Mouse (Mus musculus) liver, embryonic 15.5 days (tissue): ENCODE data around the gene Nolc1. TPM values are rescaled to one million over a fixed set of nuclear protein-coding genes. Genes with fewer than 3 reads are reported as not detected.

Experiments
- ATAC-seq: fragments of 200-750 bp; cut with Nextera tagmentation; 2 replicates; pipeline ENCODE4 v1.8.0; 2017; ENCODE audit warnings: moderate number of reproducible peaks, mild to moderate bottlenecking, moderate library complexity; ENCODE audit not compliant: insufficient read depth
- H3K27ac ChIP-seq: fragments of 300-500 bp; sonication (generic); replicated peaks from 2 replicates; pipeline ENCODE4 v1.5.1; 2015; ENCODE audit warnings: mild to moderate bottlenecking, inconsistent platforms
- H3K27me3 ChIP-seq: fragments of 300-500 bp; sonication (generic); 2 replicates; pipeline ENCODE4 v1.6.1; 2015; ENCODE audit warnings: mild to moderate bottlenecking, inconsistent platforms
- H3K36me3 ChIP-seq: fragments of 300-500 bp; sonication (generic); replicated peaks from 2 replicates; pipeline ENCODE4 v1.6.1; 2015; ENCODE audit warnings: moderate library complexity, mild to moderate bottlenecking, inconsistent platforms
- H3K4me1 ChIP-seq: fragments of 300-500 bp; sonication (generic); replicated peaks from 2 replicates; pipeline ENCODE4 v1.6.1; 2015; ENCODE audit warnings: inconsistent platforms
- H3K4me2 ChIP-seq: fragments of 300-500 bp; sonication (generic); 2 replicates; pipeline ENCODE4 v1.6.1; 2015; ENCODE audit warnings: moderate library complexity, mild to moderate bottlenecking, inconsistent platforms
- H3K4me3 ChIP-seq: fragments of 300-500 bp; sonication (generic); replicated peaks from 2 replicates; pipeline ENCODE4 v1.5.1; 2015; ENCODE audit warnings: mild to moderate bottlenecking, inconsistent platforms
- H3K9ac ChIP-seq: fragments of 300-500 bp; sonication (generic); 2 replicates; pipeline ENCODE4 v1.6.1; 2015; ENCODE audit warnings: moderate library complexity, mild to moderate bottlenecking, inconsistent platforms
- H3K9me3 ChIP-seq: fragments of 300-500 bp; sonication (generic); replicated peaks from 2 replicates; pipeline ENCODE4 v1.6.1; 2016; ENCODE audit warnings: inconsistent platforms
- WGBS: fragments of 180-500 bp; shearing (Covaris S2); methylation state at CpG from one replicate; pipeline ENCODE4 v1.1.7; 2015; ENCODE audit warnings: mixed read lengths; ENCODE audit not compliant: insufficient replicate concordance; 5-methylcytosine and 5-hydroxymethylcytosine counted together
- polyA plus RNA-seq: library from polyadenylated mRNA; unstranded; fragments of >200 nt; fragmentation: Nextera tagmentation; extraction: Ambion mirVana; gene quantifications from 2 replicates; pipeline ENCODE4 v1.2.1, GENCODE M21; 2015

The Nolc1 gene
- polyA plus RNA-seq, 1 experiment from 2014 or later = 48.8 TPM

GRCm38 (mm10) chr19:46094144-46094543 is 18.5 kb downstream of the Nolc1 start:
- no peak overlapping the region for H3K27ac ChIP-seq
- no peaks in the 10 kb centered on the region for H3K36me3 ChIP-seq
- 0 out of 2 replicates have a peak, but pooled peaks cover 4% of the 10 kb centered on the region for H3K27me3 ChIP-seq
- 86% methylated on average over 2 of the region's 2 CpGs for WGBS
- H3K9ac ChIP-seq = no peak overlapping the region
- H3K9me3 ChIP-seq = no peaks in the 10 kb centered on the region
- no peak overlapping the region for H3K4me2 ChIP-seq
- no peak for ATAC-seq
- H3K4me3 ChIP-seq = no peak overlapping the region
- H3K4me1 ChIP-seq = no peaks in the 10 kb centered on the region

- H3K9me3 ChIP-seq = no peaks in the 10 kb centered on the region
- 66% methylated on average over 4 of the region's 4 CpGs for WGBS
- no peaks in the 10 kb centered on the region for H3K36me3 ChIP-seq
- no peak for ATAC-seq
- H3K4me1 ChIP-seq = no peaks in the 10 kb centered on the region
- no peak overlapping the region for H3K9ac ChIP-seq
- H3K27ac ChIP-seq = no peak overlapping the region
- H3K4me2 ChIP-seq = no peak overlapping the region
- H3K4me3 ChIP-seq = no peak overlapping the region
- H3K27me3 ChIP-seq = 0 out of 2 replicates have a peak, but pooled peaks cover 4% of the 10 kb centered on the region
Measured at GRCm38 (mm10) chr19:46095291-46095690, 19.6 kb downstream of the Nolc1 start.

DNA sequence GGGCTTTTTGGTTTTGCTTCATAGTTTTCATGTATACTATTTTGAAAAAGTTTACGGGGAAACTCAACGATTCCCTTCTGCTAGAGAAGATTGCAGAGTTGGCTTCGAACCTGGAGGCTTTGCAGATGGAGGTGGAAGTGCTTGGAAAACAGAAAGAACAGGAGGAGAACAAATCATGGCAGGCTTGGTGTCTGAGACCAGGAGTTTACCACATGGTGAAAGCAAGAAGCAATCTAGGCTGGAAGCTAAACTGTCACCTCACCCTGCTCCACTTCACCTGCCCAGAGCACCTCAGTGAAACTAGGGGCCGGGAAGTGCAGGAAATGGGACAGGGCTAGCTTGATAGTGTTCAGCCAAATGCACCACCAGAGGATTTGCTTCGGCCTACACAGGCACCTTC is 20.7 kb downstream of the Nolc1 start:
- Histone ChIP-seq H3K4me2 (no peak overlapping the region), H3K9ac (no peak overlapping the region), H3K36me3 (no peaks in the 10 kb centered on the region), H3K27me3 (0 out of 2 replicates have a peak, but pooled peaks cover 4% of the 10 kb centered on the region), H3K27ac (no peak overlapping the region), H3K4me1 (no peaks in the 10 kb centered on the region), H3K4me3 (no peak overlapping the region), H3K9me3 (no peaks in the 10 kb centered on the region)
- 68% methylated on average over 5 of the region's 5 CpGs for WGBS
- ATAC-seq = no peak

DNA sequence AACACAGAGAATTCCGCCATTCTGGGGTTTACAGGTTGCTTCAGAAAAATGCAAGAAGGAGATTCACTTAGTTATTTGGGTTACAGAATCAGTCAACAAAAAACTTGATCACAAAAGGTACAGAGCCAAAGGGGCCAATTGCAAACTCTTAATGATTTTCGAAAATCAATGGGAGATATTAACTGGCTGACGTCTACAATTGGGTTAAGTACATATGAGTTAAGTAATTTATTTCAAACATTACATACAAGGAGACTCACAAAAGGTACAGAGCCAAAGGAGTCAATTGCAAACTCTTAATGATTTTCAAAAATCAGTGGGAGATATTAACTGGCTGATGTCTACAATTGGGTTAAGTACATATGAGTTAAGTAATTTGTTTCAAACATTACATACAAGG is 23.9 kb downstream of the Nolc1 start:
- WGBS = 75% methylated on average over 3 of the region's 3 CpGs
- H3K4me3 ChIP-seq = no peak overlapping the region

GRCm38 (mm10) chr19:46103437-46104186 is 27.9 kb downstream of the Nolc1 start:
- no peak for ATAC-seq
- 68% methylated on average over 6 of the region's 6 CpGs for WGBS
- no peak overlapping the region for H3K4me2 ChIP-seq
- no peaks in the 10 kb centered on the region for H3K4me1 ChIP-seq
- no peak overlapping the region for H3K9ac ChIP-seq
- no peak overlapping the region for H3K27ac ChIP-seq
- no peaks in the 10 kb centered on the region for H3K27me3 ChIP-seq
- H3K36me3 ChIP-seq = no peaks in the 10 kb centered on the region
- no peaks in the 10 kb centered on the region for H3K9me3 ChIP-seq
- H3K4me3 ChIP-seq = no peak overlapping the region

More for the DNA sequence above, 23.9 kb downstream of the Nolc1 start:
- no peaks in the 10 kb centered on the region for H3K9me3 ChIP-seq
- H3K27me3 ChIP-seq = no peaks in the 10 kb centered on the region
- H3K27ac ChIP-seq = no peak overlapping the region
- H3K36me3 ChIP-seq = no peaks in the 10 kb centered on the region
- no peak for ATAC-seq
- no peak overlapping the region for H3K4me2 ChIP-seq
- H3K4me1 ChIP-seq = no peaks in the 10 kb centered on the region
- no peak overlapping the region for H3K9ac ChIP-seq

GRCm38 (mm10) chr19:46104187-46104557 is 28.5 kb downstream of the Nolc1 start:
- 68% methylated on average over 2 of the region's 2 CpGs for WGBS
- Histone ChIP-seq H3K4me3 (no peak overlapping the region), H3K27me3 (no peaks in the 10 kb centered on the region), H3K27ac (no peak overlapping the region), H3K9me3 (no peaks in the 10 kb centered on the region), H3K36me3 (no peaks in the 10 kb centered on the region), H3K4me1 (no peaks in the 10 kb centered on the region), H3K9ac (no peak overlapping the region), H3K4me2 (no peak overlapping the region)
- ATAC-seq = no peak

DNA sequence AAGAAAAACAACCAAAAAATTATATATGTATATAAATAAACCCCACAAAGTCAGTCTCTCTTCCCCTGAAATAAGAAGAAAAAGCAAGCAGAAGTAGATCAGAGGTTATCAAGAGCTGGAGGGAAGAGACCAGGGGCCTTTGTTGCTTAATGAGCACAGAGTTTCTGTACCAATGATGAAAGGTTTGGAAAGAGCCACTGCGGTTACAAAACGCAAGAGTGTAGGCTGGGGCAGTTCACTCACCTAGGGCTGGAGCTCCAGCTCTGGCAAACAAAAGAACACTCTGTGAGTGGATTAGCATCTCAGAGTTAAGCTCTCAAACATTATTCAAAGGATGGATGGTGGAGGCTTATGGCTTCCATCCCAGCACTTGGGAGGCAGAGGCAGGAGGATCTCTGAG is 34.6 kb downstream of the Nolc1 start:
- no peaks in the 10 kb centered on the region for H3K27me3 ChIP-seq
- 68% methylated on average over 2 of the region's 2 CpGs for WGBS
- H3K4me1 ChIP-seq = no peaks in the 10 kb centered on the region

DNA sequence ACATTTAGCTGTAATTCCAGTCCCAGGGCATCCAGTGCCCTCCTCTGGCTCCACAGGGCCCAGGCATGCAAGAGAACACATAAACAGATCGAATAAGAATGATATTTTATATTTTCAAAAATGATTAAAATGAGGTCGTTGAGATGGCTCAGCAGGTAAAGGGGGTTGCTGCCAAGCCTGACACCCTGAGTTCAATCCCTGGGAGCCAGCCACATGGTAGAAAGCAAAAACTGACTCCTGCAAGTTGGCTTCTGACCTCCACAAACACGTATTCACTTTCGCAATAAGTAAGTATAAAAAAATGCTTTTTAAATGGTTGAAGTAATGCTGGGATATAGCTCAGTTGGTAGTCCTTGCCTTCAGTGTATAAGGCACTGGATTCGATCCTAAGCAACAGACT is 35.1 kb downstream of the Nolc1 start:
- no peak for ATAC-seq
- no peak overlapping the region for H3K4me3 ChIP-seq
- H3K9ac ChIP-seq = no peak overlapping the region
- no peaks in the 10 kb centered on the region for H3K36me3 ChIP-seq
- 70% methylated on average over 5 of the region's 5 CpGs for WGBS
- no peaks in the 10 kb centered on the region for H3K9me3 ChIP-seq
- H3K4me1 ChIP-seq = no peaks in the 10 kb centered on the region
- no peaks in the 10 kb centered on the region for H3K27me3 ChIP-seq
- no peak overlapping the region for H3K4me2 ChIP-seq
- 0 out of 2 replicates have a peak overlapping the region, but pooled peaks have one; percentile 7 for H3K27ac ChIP-seq

More for the DNA sequence above, 34.6 kb downstream of the Nolc1 start:
- H3K27ac ChIP-seq = 0 out of 2 replicates have a peak overlapping the region, but pooled peaks have one; percentile 7
- H3K36me3 ChIP-seq = no peaks in the 10 kb centered on the region
- no peak overlapping the region for H3K9ac ChIP-seq
- H3K4me2 ChIP-seq = no peak overlapping the region
- no peak overlapping the region for H3K4me3 ChIP-seq
- H3K9me3 ChIP-seq = no peaks in the 10 kb centered on the region
- ATAC-seq = no peak

GRCm38 (mm10) chr19:46114617-46115016 is 39.0 kb downstream of the Nolc1 start:
- WGBS = 43% methylated on average over 4 of the region's 4 CpGs
- Histone ChIP-seq H3K4me3 (no peak overlapping the region), H3K9ac (no peak overlapping the region), H3K27ac (no peak overlapping the region), H3K36me3 (no peaks in the 10 kb centered on the region), H3K4me2 (no peak overlapping the region), H3K4me1 (peaks cover 7% of the 10 kb centered on the region), H3K27me3 (0 out of 2 replicates have a peak, but pooled peaks cover 3% of the 10 kb centered on the region), H3K9me3 (no peaks in the 10 kb centered on the region)
- ATAC-seq = no peak

DNA sequence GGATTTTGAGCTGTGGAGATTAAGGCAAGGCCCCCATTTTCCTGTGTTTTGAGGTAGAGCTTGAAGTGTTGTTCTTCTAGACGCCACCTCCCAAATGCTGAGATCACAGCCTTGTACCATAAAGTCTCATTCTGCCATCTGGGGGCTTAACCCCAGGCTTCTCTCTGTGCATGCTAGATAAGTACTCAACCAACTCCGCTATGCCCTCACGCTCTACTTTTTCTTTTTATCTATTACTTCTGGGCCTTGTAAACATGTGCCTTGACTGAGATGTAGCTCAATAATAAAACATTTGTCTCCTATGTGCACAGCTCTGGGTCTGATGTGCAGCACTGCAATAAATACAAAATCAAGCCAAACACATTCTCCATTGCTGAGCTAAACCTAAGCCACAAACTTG is 43.8 kb downstream of the Nolc1 start:
- peaks cover 8% of the 10 kb centered on the region for H3K4me1 ChIP-seq

GRCm38 (mm10) chr19:46120872-46121271 is 45.2 kb downstream of the Nolc1 start:
- Histone ChIP-seq H3K9ac (no peak overlapping the region), H3K4me2 (no peak overlapping the region), H3K9me3 (no peaks in the 10 kb centered on the region), H3K4me3 (no peak overlapping the region), H3K4me1 (peaks cover 8% of the 10 kb centered on the region), H3K27ac (no peak overlapping the region), H3K27me3 (peaks cover 3% of the 10 kb centered on the region; the same call in 1 of the 2 replicates), H3K36me3 (no peaks in the 10 kb centered on the region)
- WGBS = 67% methylated on average over 6 of the region's 6 CpGs
- no peak for ATAC-seq

More for the DNA sequence above, 43.8 kb downstream of the Nolc1 start:
- Histone ChIP-seq H3K4me2 (no peak overlapping the region), H3K27ac (no peak overlapping the region; the same call in 1 of the 2 replicates), H3K36me3 (no peaks in the 10 kb centered on the region), H3K27me3 (0 out of 2 replicates have a peak, but pooled peaks cover 3% of the 10 kb centered on the region), H3K9ac (no peak overlapping the region), H3K4me3 (no peak overlapping the region), H3K9me3 (no peaks in the 10 kb centered on the region)
- peak; percentile 67; the same call in 1 of the 2 replicates for ATAC-seq
- 25% methylated on average over 3 of the region's 3 CpGs for WGBS
